ENCODE assay signal across 17 mouse cellular contexts in genomic region chr7:31099612-31099982, GRCm38 (mm10). TPM values are rescaled to one million over a fixed set of nuclear protein-coding genes. Genes with fewer than 3 reads are reported as not detected.
DNase-seq lines count a peak whose midpoint lies in the region; ATAC-seq and TF ChIP-seq lines count a peak whose summit lies in the region.
"Had no signal": no experiment of that assay in that cellular context is flagged by ENCODE, and none has a peak within 500 bp of the region (broad histone marks: within the 10 kb centered on the region; RNA-seq: fewer than 3 reads in every experiment).

No protein-coding gene starts in this region.

- TF ChIP-seq CTCF in intestine, postnatal 0 days (IDR thresholded peaks at IDR 0.05; ENCODE audit: low read depth): peak; percentile 27; the same call in 1 of the 2 replicates
- peak; percentile 20; the same call in 1 of the 2 replicates for TF ChIP-seq CTCF in midbrain, postnatal 0 days (IDR thresholded peaks at IDR 0.05)
- TF ChIP-seq CTCF in G1E (IDR thresholded peaks at IDR 0.05; ENCODE audit: low read depth, low read length): 0 out of 2 replicates have a peak, but pooled peaks have one; percentile 7

- H3K9ac ChIP-seq in intestine, postnatal 0 days (ENCODE audit: low read depth, low read length): no peak overlapping the region
- H3K9ac ChIP-seq in intestine, embryonic 15.5 days: no peak overlapping the region
- no peak overlapping the region for H3K9ac ChIP-seq in midbrain, postnatal 0 days (replicated peaks; ENCODE audit: low read length, poor library complexity, severe bottlenecking)
- no peak overlapping the region for H3K9ac ChIP-seq in midbrain, embryonic 14.5 days (replicated peaks; ENCODE audit: low read length)
- H3K9ac ChIP-seq: forebrain, embryonic 13.5 days had no signal

- H3K27ac ChIP-seq in intestine, postnatal 0 days (ENCODE audit: low read depth, low read length): no peak overlapping the region
- H3K27ac ChIP-seq in intestine, embryonic 15.5 days: no peak overlapping the region
- no peak overlapping the region for H3K27ac ChIP-seq in midbrain, postnatal 0 days (ENCODE audit: low read depth, low read length)
- no peak overlapping the region for H3K27ac ChIP-seq in midbrain, embryonic 14.5 days (replicated peaks; ENCODE audit: low read depth, low read length)
- H3K27ac ChIP-seq: forebrain, embryonic 13.5 days had no signal

- H3K4me3 ChIP-seq in intestine, postnatal 0 days (ENCODE audit: low read depth, low read length): no peak overlapping the region
- H3K4me3 ChIP-seq in intestine, embryonic 15.5 days (replicated peaks): no peak overlapping the region
- H3K4me3 ChIP-seq in midbrain, postnatal 0 days (ENCODE audit: low read depth, low read length): no peak overlapping the region
- H3K4me3 ChIP-seq in midbrain, embryonic 14.5 days (replicated peaks; ENCODE audit: low read depth, low read length): no peak overlapping the region
- H3K4me3 ChIP-seq in G1E (ENCODE audit: low read depth, low read length): no peak overlapping the region
- H3K4me3 ChIP-seq: forebrain, embryonic 13.5 days; myocyte had no signal

- no peak for ATAC-seq in intestine, postnatal 0 days
- no peak for ATAC-seq in intestine, embryonic 15.5 days
- no peak for ATAC-seq in midbrain, postnatal 0 days (ENCODE audit: low FRiP score)
- ATAC-seq in midbrain, embryonic 14.5 days (ENCODE audit: low FRiP score, low TSS enrichment): no peak
- no peak for ATAC-seq in G1E (ENCODE audit: extremely low read depth, insufficient number of reproducible peaks, low FRiP score, poor library complexity, severe bottlenecking)
- 0 out of 2 replicates have a peak, but pooled peaks have one; percentile 12 for ATAC-seq in megakaryocyte-erythroid progenitor cell, adult 5-6 weeks (replicated peaks; ENCODE audit: low FRiP score, low TSS enrichment, poor library complexity, severe bottlenecking)
- ATAC-seq: CD4-positive, CD25-positive, alpha-beta regulatory T cell, adult 4 months; forebrain, embryonic 13.5 days; inflammation-experienced regulatory T-cells, adult 6 months had no signal

- H3K4me2 ChIP-seq in intestine, postnatal 0 days (replicated peaks; ENCODE audit: low read depth): no peak overlapping the region
- H3K4me2 ChIP-seq in intestine, embryonic 15.5 days (replicated peaks): no peak overlapping the region
- no peak overlapping the region for H3K4me2 ChIP-seq in midbrain, postnatal 0 days (ENCODE audit: low read depth, low read length, poor library complexity, severe bottlenecking)
- H3K4me2 ChIP-seq in midbrain, embryonic 14.5 days (ENCODE audit: low read length): no peak overlapping the region
- H3K4me2 ChIP-seq: forebrain, embryonic 13.5 days had no signal

- 84% methylated on average over 6 of the region's 6 CpGs for WGBS in intestine, postnatal 0 days
- 89% methylated on average over 6 of the region's 6 CpGs for WGBS in intestine, embryonic 15.5 days
- WGBS in midbrain, postnatal 0 days: 89% methylated on average over 6 of the region's 6 CpGs
- WGBS in midbrain, embryonic 14.5 days: 89% methylated on average over 6 of the region's 6 CpGs

- no peaks in the 10 kb centered on the region for H3K36me3 ChIP-seq in intestine, postnatal 0 days (ENCODE audit: control insufficient read depth, insufficient read depth)
- no peaks in the 10 kb centered on the region for H3K36me3 ChIP-seq in intestine, embryonic 15.5 days
- no peaks in the 10 kb centered on the region for H3K36me3 ChIP-seq in midbrain, postnatal 0 days (ENCODE audit: insufficient read depth, low read length)
- no peaks in the 10 kb centered on the region for H3K36me3 ChIP-seq in midbrain, embryonic 14.5 days (ENCODE audit: control insufficient read depth, insufficient read depth, low read length)
- H3K36me3 ChIP-seq in G1E (replicated peaks): no peaks in the 10 kb centered on the region

- H3K9me3 ChIP-seq in intestine, postnatal 0 days (ENCODE audit: control insufficient read depth): no peaks in the 10 kb centered on the region
- H3K9me3 ChIP-seq in intestine, embryonic 15.5 days: no peaks in the 10 kb centered on the region
- no peaks in the 10 kb centered on the region for H3K9me3 ChIP-seq in midbrain, postnatal 0 days (ENCODE audit: low read length)
- no peaks in the 10 kb centered on the region for H3K9me3 ChIP-seq in midbrain, embryonic 14.5 days (ENCODE audit: control insufficient read depth, low read length)
- H3K9me3 ChIP-seq in G1E (replicated peaks): peaks cover 33% of the 10 kb centered on the region
- H3K9me3 ChIP-seq: forebrain, embryonic 13.5 days had no signal

- no peak for DNase-seq in midbrain, postnatal 0 days (ENCODE audit: low spot score)
- DNase-seq in midbrain, embryonic 14.5 days: no peak
- no peak for DNase-seq in G1E (ENCODE audit: low spot score)
- no peak for DNase-seq in right cerebral cortex, postnatal 10 days (ENCODE audit: low spot score in 2 of 2)
- DNase-seq: cerebellum, adult 11-12 months; heart, postnatal 36 days; kidney, postnatal 14 days; right cerebral cortex, postnatal 4 days had no signal

- H3K27me3 ChIP-seq in intestine, postnatal 0 days (replicated peaks; ENCODE audit: control insufficient read depth, insufficient read depth, low read length): no peaks in the 10 kb centered on the region
- no peaks in the 10 kb centered on the region for H3K27me3 ChIP-seq in intestine, embryonic 15.5 days (replicated peaks)
- no peaks in the 10 kb centered on the region for H3K27me3 ChIP-seq in midbrain, postnatal 0 days (ENCODE audit: insufficient read depth, low read length)
- no peaks in the 10 kb centered on the region for H3K27me3 ChIP-seq in midbrain, embryonic 14.5 days (ENCODE audit: control insufficient read depth, insufficient read depth, low read length)
- peaks cover 4% of the 10 kb centered on the region; the same call in 1 of the 2 replicates for H3K27me3 ChIP-seq in G1E (ENCODE audit: insufficient read depth, low read length)
- H3K27me3 ChIP-seq: forebrain, embryonic 13.5 days had no signal

- H3K4me1 ChIP-seq in intestine, postnatal 0 days (replicated peaks; ENCODE audit: control insufficient read depth, insufficient read depth, low read length): no peaks in the 10 kb centered on the region
- H3K4me1 ChIP-seq in intestine, embryonic 15.5 days (replicated peaks): no peaks in the 10 kb centered on the region
- no peaks in the 10 kb centered on the region for H3K4me1 ChIP-seq in midbrain, postnatal 0 days (ENCODE audit: insufficient read depth, low read length)
- no peaks in the 10 kb centered on the region for H3K4me1 ChIP-seq in midbrain, embryonic 14.5 days (ENCODE audit: control insufficient read depth, insufficient read depth, low read length)
- no peaks in the 10 kb centered on the region for H3K4me1 ChIP-seq in G1E (ENCODE audit: insufficient read depth, low read depth, low read length)
- H3K4me1 ChIP-seq: forebrain, embryonic 13.5 days had no signal

RNA-seq across cellular contexts. Expression of gene Hpn, which starts 15.5 kb away (rescaled TPM):
- 21.2 and 28.3 TPM in 2 replicates for polyA plus RNA-seq in intestine, postnatal 0 days (2015; fragmentation: Nextera tagmentation; extraction: Ambion mirVana)
- 37.9 and 47.0 TPM in 2 replicates for polyA plus RNA-seq in intestine, embryonic 15.5 days (2015; fragmentation: Nextera tagmentation; extraction: Ambion mirVana)
- total RNA-seq in midbrain, postnatal 0 days (2014; rRNA removed): 0.49 and 2.6 TPM in 2 replicates
- 0.62 TPM in 1 of 2 replicates, not detected in the other for polyA plus RNA-seq in midbrain, postnatal 0 days (2015; fragmentation: Nextera tagmentation; extraction: Ambion mirVana)
- polyA plus RNA-seq in midbrain, embryonic 14.5 days (2014; fragmentation: Nextera tagmentation; extraction: Ambion mirVana): 0.26 TPM in 1 of 2 replicates, not detected in the other
- total RNA-seq in G1E (2014; fragmentation: Nextera tagmentation): not detected in 2 replicates
- total RNA-seq in G1E (2017): 0.87 TPM in 1 of 2 replicates, not detected in the other
- not detected in 2 replicates for polyA plus RNA-seq in G1E (2012)
- total RNA-seq in megakaryocyte-erythroid progenitor cell, adult 5-6 weeks (2014; fragmentation: Nextera tagmentation): 103 and 201 TPM in 2 replicates
- total RNA-seq in megakaryocyte-erythroid progenitor cell, adult 5-6 weeks (2017): 28.3 and 32.3 TPM in 2 replicates
- polyA plus RNA-seq: forebrain, embryonic 13.5 days; myocyte had no signal

RNA-seq across cellular contexts. Expression of gene Fxyd3, which starts 23.1 kb away (rescaled TPM):
- polyA plus RNA-seq in intestine, postnatal 0 days (2015; fragmentation: Nextera tagmentation; extraction: Ambion mirVana): 40.4 and 48.0 TPM in 2 replicates
- 70.8 and 77.4 TPM in 2 replicates for polyA plus RNA-seq in intestine, embryonic 15.5 days (2015; fragmentation: Nextera tagmentation; extraction: Ambion mirVana)
- 3.7 TPM in 1 of 2 replicates, not detected in the other for total RNA-seq in midbrain, postnatal 0 days (2014; rRNA removed)
- 0.47 TPM in 1 of 2 replicates, not detected in the other for polyA plus RNA-seq in midbrain, postnatal 0 days (2015; fragmentation: Nextera tagmentation; extraction: Ambion mirVana)
- polyA plus RNA-seq in midbrain, embryonic 14.5 days (2014; fragmentation: Nextera tagmentation; extraction: Ambion mirVana): not detected in 2 replicates
- total RNA-seq in G1E (2014; fragmentation: Nextera tagmentation) (not detected in 2 replicates), G1E (2017) (0.06 and 0.16 TPM in 2 replicates)
- not detected in 2 replicates for polyA plus RNA-seq in G1E (2012)
- not detected in 2 replicates for total RNA-seq in megakaryocyte-erythroid progenitor cell, adult 5-6 weeks (2014; fragmentation: Nextera tagmentation)
- not detected in 2 replicates for total RNA-seq in megakaryocyte-erythroid progenitor cell, adult 5-6 weeks (2017)
- total RNA-seq: common myeloid progenitor, adult 5-6 weeks; layer of hippocampus, postnatal 25 days had no signal
- polyA plus RNA-seq: forebrain, embryonic 13.5 days had no signal

RNA-seq across cellular contexts. Expression of gene Scn1b, which starts 27.2 kb away (rescaled TPM):
- 2.7 and 3.3 TPM in 2 replicates for polyA plus RNA-seq in intestine, postnatal 0 days (2015; fragmentation: Nextera tagmentation; extraction: Ambion mirVana)
- polyA plus RNA-seq in intestine, embryonic 15.5 days (2015; fragmentation: Nextera tagmentation; extraction: Ambion mirVana): 1.6 and 1.8 TPM in 2 replicates
- 45.0 and 57.5 TPM in 2 replicates for total RNA-seq in midbrain, postnatal 0 days (2014; rRNA removed)
- polyA plus RNA-seq in midbrain, postnatal 0 days (2015; fragmentation: Nextera tagmentation; extraction: Ambion mirVana): 32.3 and 35.8 TPM in 2 replicates
- polyA plus RNA-seq in midbrain, embryonic 14.5 days (2014; fragmentation: Nextera tagmentation; extraction: Ambion mirVana): 5.6 TPM in 2 replicates
- not detected in 2 replicates for total RNA-seq in G1E (2014; fragmentation: Nextera tagmentation)
- not detected in 2 replicates for total RNA-seq in G1E (2017)
- polyA plus RNA-seq in G1E (2012): not detected in 2 replicates
- 0.64 TPM in 1 of 2 replicates, not detected in the other for total RNA-seq in megakaryocyte-erythroid progenitor cell, adult 5-6 weeks (2014; fragmentation: Nextera tagmentation)
- total RNA-seq in megakaryocyte-erythroid progenitor cell, adult 5-6 weeks (2017): 1.4 TPM in 1 of 2 replicates, not detected in the other
- total RNA-seq: common myeloid progenitor, adult 5-6 weeks had no signal
- polyA plus RNA-seq: CD4-positive, CD25-positive, alpha-beta regulatory T cell, adult 4 months had no signal

RNA-seq across cellular contexts. Expression of gene Lgi4, which starts 40.5 kb away (rescaled TPM):
- polyA plus RNA-seq in intestine, postnatal 0 days (2015; fragmentation: Nextera tagmentation; extraction: Ambion mirVana): 0.70 and 0.78 TPM in 2 replicates
- polyA plus RNA-seq in intestine, embryonic 15.5 days (2015; fragmentation: Nextera tagmentation; extraction: Ambion mirVana): 1.5 TPM in 2 replicates
- total RNA-seq in midbrain, postnatal 0 days (2014; rRNA removed): 1.2 and 1.3 TPM in 2 replicates
- polyA plus RNA-seq in midbrain, postnatal 0 days (2015; fragmentation: Nextera tagmentation; extraction: Ambion mirVana): 0.56 and 0.81 TPM in 2 replicates
- 0.16 and 0.17 TPM in 2 replicates for polyA plus RNA-seq in midbrain, embryonic 14.5 days (2014; fragmentation: Nextera tagmentation; extraction: Ambion mirVana)
- total RNA-seq in G1E (2014; fragmentation: Nextera tagmentation): not detected in 2 replicates
- 0.05 TPM in 1 of 2 replicates, not detected in the other for total RNA-seq in G1E (2017)
- not detected in 2 replicates for polyA plus RNA-seq in G1E (2012)
- not detected in 2 replicates for total RNA-seq in megakaryocyte-erythroid progenitor cell, adult 5-6 weeks (2014; fragmentation: Nextera tagmentation)
- total RNA-seq in megakaryocyte-erythroid progenitor cell, adult 5-6 weeks (2017): not detected in 2 replicates
- total RNA-seq: common myeloid progenitor, adult 5-6 weeks had no signal
- polyA plus RNA-seq: CD4-positive, CD25-positive, alpha-beta regulatory T cell, adult 4 months; myocyte had no signal

RNA-seq across cellular contexts. Expression of gene Fxyd1, which starts 42.6 kb away (rescaled TPM):
- 78.9 and 83.1 TPM in 2 replicates for polyA plus RNA-seq in intestine, postnatal 0 days (2015; fragmentation: Nextera tagmentation; extraction: Ambion mirVana)
- 64.5 and 80.1 TPM in 2 replicates for polyA plus RNA-seq in intestine, embryonic 15.5 days (2015; fragmentation: Nextera tagmentation; extraction: Ambion mirVana)
- total RNA-seq in midbrain, postnatal 0 days (2014; rRNA removed): 7.0 and 7.4 TPM in 2 replicates
- polyA plus RNA-seq in midbrain, postnatal 0 days (2015; fragmentation: Nextera tagmentation; extraction: Ambion mirVana): 20.4 and 22.2 TPM in 2 replicates
- polyA plus RNA-seq in midbrain, embryonic 14.5 days (2014; fragmentation: Nextera tagmentation; extraction: Ambion mirVana): 2.8 and 9.0 TPM in 2 replicates
- total RNA-seq in G1E (2014; fragmentation: Nextera tagmentation) (not detected in 2 replicates), G1E (2017) (0.35 TPM in 1 of 2 replicates, not detected in the other)
- not detected in 2 replicates for polyA plus RNA-seq in G1E (2012)
- not detected in 2 replicates for total RNA-seq in megakaryocyte-erythroid progenitor cell, adult 5-6 weeks (2014; fragmentation: Nextera tagmentation)
- not detected in 2 replicates for total RNA-seq in megakaryocyte-erythroid progenitor cell, adult 5-6 weeks (2017)
- polyA plus RNA-seq: CD4-positive, CD25-positive, alpha-beta regulatory T cell, adult 4 months had no signal

Comparison
In these comparisons a context has a peak if more than half of its experiments do, and no peak if none do; other contexts are left out.
1. RNA of gene Hpn, which starts 15.5 kb away (polyA plus RNA-seq): 37.9 to 47.0 TPM in intestine, embryonic 15.5 days and 21.2 to 28.3 TPM in intestine, postnatal 0 days; 0.62 TPM in midbrain, postnatal 0 days, 0.26 TPM in midbrain, embryonic 14.5 days and not detected in G1E; every median in the first group is over 10 times any median in the second.
2. RNA of gene Fxyd3, which starts 23.1 kb away (polyA plus RNA-seq): 70.8 to 77.4 TPM in intestine, embryonic 15.5 days and 40.4 to 48.0 TPM in intestine, postnatal 0 days; 0.47 TPM in midbrain, postnatal 0 days, not detected in midbrain, embryonic 14.5 days and not detected in G1E; every median in the first group is over 10 times any median in the second.
3. Peak in every context shown above with its lines, with median percentiles within 50 percentile points of each other: CTCF ChIP-seq.